ENCODE assay signal across 16 mouse cellular contexts in genomic region chr13:60282543-60283251, GRCm38 (mm10).
A peak's percentile ranks its signal among the peaks of the same experiment; 100 is the strongest.
DNase-seq lines count a peak whose midpoint lies in the region; ATAC-seq and TF ChIP-seq lines count a peak whose summit lies in the region.
"Had no signal": no experiment of that assay in that cellular context is flagged by ENCODE, and none has a peak within 500 bp of the region (broad histone marks: within the 10 kb centered on the region; RNA-seq: fewer than 3 reads in every experiment).

No protein-coding gene starts in this region.

- 69% methylated on average over 7 of the region's 7 CpGs for WGBS in heart, embryonic 10.5 days
- WGBS in midbrain, embryonic 14.5 days: 53% methylated on average over 7 of the region's 7 CpGs
- 79% methylated on average over 7 of the region's 7 CpGs for WGBS in midbrain, embryonic 10.5 days
- WGBS in embryonic facial prominence, embryonic 13.5 days: 40% methylated on average over 7 of the region's 7 CpGs
- WGBS in limb, embryonic 14.5 days: 24% methylated on average over 7 of the region's 7 CpGs

- H3K4me2 ChIP-seq in midbrain, embryonic 14.5 days (ENCODE audit: low read length): no peak overlapping the region
- no peak overlapping the region for H3K4me2 ChIP-seq in embryonic facial prominence, embryonic 13.5 days
- H3K4me2 ChIP-seq in limb, embryonic 14.5 days (replicated peaks; ENCODE audit: low read depth, low read length, severe bottlenecking): no peak overlapping the region
- H3K4me2 ChIP-seq: forebrain, embryonic 12.5 days; heart, embryonic 15.5 days; hindbrain, embryonic 14.5 days; kidney, embryonic 15.5 days had no signal

- no peak for DNase-seq in heart, embryonic 10.5 days (ENCODE audit: low spot score)
- DNase-seq in heart, adult 18-20 months: no peak
- DNase-seq in midbrain, embryonic 14.5 days: peak; percentile 58
- DNase-seq in midbrain, embryonic 10.5 days (ENCODE audit: low spot score): no peak
- DNase-seq in limb, embryonic 14.5 days (ENCODE audit: low spot score): peak; percentile 95
- no peak for DNase-seq in ovary, postnatal 36 days (ENCODE audit: low spot score)
- DNase-seq in urinary bladder, adult 18-20 months (ENCODE audit: low spot score in 2 of 2): no peak
- DNase-seq: cerebellum, adult 11-12 months; liver, postnatal 0 days had no signal

- H3K27me3 ChIP-seq in heart, embryonic 10.5 days (ENCODE audit: insufficient read depth, poor library complexity, severe bottlenecking): no peaks in the 10 kb centered on the region
- H3K27me3 ChIP-seq in midbrain, embryonic 14.5 days (ENCODE audit: control insufficient read depth, insufficient read depth, low read length): no peaks in the 10 kb centered on the region
- H3K27me3 ChIP-seq in midbrain, embryonic 10.5 days (ENCODE audit: low read depth, poor library complexity, severe bottlenecking): no peaks in the 10 kb centered on the region
- no peaks in the 10 kb centered on the region for H3K27me3 ChIP-seq in embryonic facial prominence, embryonic 13.5 days
- H3K27me3 ChIP-seq in limb, embryonic 14.5 days (ENCODE audit: control insufficient read depth, insufficient read depth, low read length): no peaks in the 10 kb centered on the region
- H3K27me3 ChIP-seq: CH12.LX; forebrain, embryonic 12.5 days; heart, embryonic 15.5 days; kidney, embryonic 15.5 days had no signal

- ATAC-seq in midbrain, embryonic 14.5 days (ENCODE audit: low FRiP score, low TSS enrichment): no peak
- 0 out of 2 replicates have a peak, but pooled peaks have one; percentile 48 for ATAC-seq in embryonic facial prominence, embryonic 13.5 days (ENCODE audit: insufficient number of reproducible peaks, insufficient read depth, low FRiP score, low TSS enrichment, low read depth)
- peak; percentile 91 for ATAC-seq in limb, embryonic 14.5 days (ENCODE audit: low FRiP score, low read depth)
- ATAC-seq: liver, postnatal 0 days had no signal

- no peaks in the 10 kb centered on the region for H3K36me3 ChIP-seq in heart, embryonic 10.5 days
- no peaks in the 10 kb centered on the region for H3K36me3 ChIP-seq in midbrain, embryonic 14.5 days (ENCODE audit: control insufficient read depth, insufficient read depth, low read length)
- no peaks in the 10 kb centered on the region for H3K36me3 ChIP-seq in midbrain, embryonic 10.5 days
- no peaks in the 10 kb centered on the region for H3K36me3 ChIP-seq in embryonic facial prominence, embryonic 13.5 days
- no peaks in the 10 kb centered on the region for H3K36me3 ChIP-seq in limb, embryonic 14.5 days (ENCODE audit: control insufficient read depth, insufficient read depth, low read length)
- H3K36me3 ChIP-seq: forebrain, embryonic 12.5 days; heart, embryonic 15.5 days; kidney, embryonic 15.5 days had no signal

- peaks cover 26% of the 10 kb centered on the region for H3K4me1 ChIP-seq in heart, embryonic 10.5 days
- no peaks in the 10 kb centered on the region for H3K4me1 ChIP-seq in midbrain, embryonic 14.5 days (ENCODE audit: control insufficient read depth, insufficient read depth, low read length)
- peaks cover 8% of the 10 kb centered on the region; the same call in 1 of the 2 replicates for H3K4me1 ChIP-seq in midbrain, embryonic 10.5 days
- peaks cover 40% of the 10 kb centered on the region for H3K4me1 ChIP-seq in embryonic facial prominence, embryonic 13.5 days
- peaks cover 24% of the 10 kb centered on the region for H3K4me1 ChIP-seq in limb, embryonic 14.5 days (ENCODE audit: control insufficient read depth, insufficient read depth, low read length)

- H3K9ac ChIP-seq in midbrain, embryonic 14.5 days (replicated peaks; ENCODE audit: low read length): no peak overlapping the region
- H3K9ac ChIP-seq in embryonic facial prominence, embryonic 13.5 days: no peak overlapping the region
- H3K9ac ChIP-seq in limb, embryonic 14.5 days (ENCODE audit: low read depth, low read length, severe bottlenecking): no peak overlapping the region
- H3K9ac ChIP-seq: forebrain, embryonic 12.5 days; heart, embryonic 15.5 days; hindbrain, embryonic 14.5 days; kidney, embryonic 15.5 days; liver, postnatal 0 days had no signal

- no peak for TF ChIP-seq POLR2A in limb, embryonic 14.5 days (IDR thresholded peaks at IDR 0.05; ENCODE audit: borderline replicate concordance, extremely low read depth, insufficient read depth, insufficient read length)

- no peak overlapping the region for H3K4me3 ChIP-seq in heart, embryonic 10.5 days
- no peak overlapping the region for H3K4me3 ChIP-seq in midbrain, embryonic 14.5 days (replicated peaks; ENCODE audit: low read depth, low read length)
- H3K4me3 ChIP-seq in midbrain, embryonic 10.5 days: no peak overlapping the region
- no peak overlapping the region for H3K4me3 ChIP-seq in embryonic facial prominence, embryonic 13.5 days
- H3K4me3 ChIP-seq in limb, embryonic 14.5 days (replicated peaks; ENCODE audit: low read length): no peak overlapping the region
- H3K4me3 ChIP-seq: forebrain, embryonic 12.5 days; heart, embryonic 15.5 days; kidney, embryonic 15.5 days had no signal

- 0 out of 2 replicates have a peak overlapping the region, but pooled peaks have one; percentile 38 for H3K27ac ChIP-seq in heart, embryonic 10.5 days
- H3K27ac ChIP-seq in midbrain, embryonic 14.5 days (replicated peaks; ENCODE audit: low read depth, low read length): no peak overlapping the region
- H3K27ac ChIP-seq in midbrain, embryonic 10.5 days (replicated peaks): no peak overlapping the region
- peak overlapping the region; percentile 74 for H3K27ac ChIP-seq in embryonic facial prominence, embryonic 13.5 days
- H3K27ac ChIP-seq in limb, embryonic 14.5 days (replicated peaks; ENCODE audit: low read depth, low read length): peak overlapping the region; percentile 72
- H3K27ac ChIP-seq: forebrain, embryonic 12.5 days; heart, embryonic 15.5 days; hindbrain, embryonic 14.5 days; kidney, embryonic 15.5 days; macrophage had no signal

- H3K9me3 ChIP-seq in heart, embryonic 10.5 days: no peaks in the 10 kb centered on the region
- H3K9me3 ChIP-seq in midbrain, embryonic 14.5 days (ENCODE audit: control insufficient read depth, low read length): no peaks in the 10 kb centered on the region
- H3K9me3 ChIP-seq in midbrain, embryonic 10.5 days (replicated peaks): no peaks in the 10 kb centered on the region
- no peaks in the 10 kb centered on the region for H3K9me3 ChIP-seq in embryonic facial prominence, embryonic 13.5 days
- no peaks in the 10 kb centered on the region for H3K9me3 ChIP-seq in limb, embryonic 14.5 days (ENCODE audit: control insufficient read depth, low read length)
- H3K9me3 ChIP-seq: forebrain, embryonic 12.5 days; heart, embryonic 15.5 days; kidney, embryonic 15.5 days had no signal

Comparison
In these comparisons a context has a peak if more than half of its experiments do, and no peak if none do; other contexts are left out.
1. DNase-seq: peak in midbrain, embryonic 14.5 days (single experiment) and limb, embryonic 14.5 days (single experiment); none in heart, embryonic 10.5 days (single experiment), heart, adult 18-20 months (0 of 2), midbrain, embryonic 10.5 days (single experiment), ovary, postnatal 36 days (single experiment) and urinary bladder, adult 18-20 months (0 of 2).
2. H3K27ac ChIP-seq: peak in heart, embryonic 10.5 days (single experiment), embryonic facial prominence, embryonic 13.5 days (single experiment) and limb, embryonic 14.5 days (single experiment); none in midbrain, embryonic 14.5 days (single experiment) and midbrain, embryonic 10.5 days (single experiment).